Mouse (Mus musculus): ENCODE data around the gene Tnfaip8l3. TPM values are rescaled to one million over a fixed set of nuclear protein-coding genes. Genes with fewer than 3 reads are reported as not detected.
A peak's percentile ranks its signal among the peaks of the same experiment; 100 is the strongest.

Tnfaip8l3 gene
- total RNA-seq, 2 experiments from 2014 or later: 0.20 to 0.44 TPM

GRCm38 (mm10) chr9:53990921-53991320 is 77.3 kb downstream of the Tnfaip8l3 start:
- DNase-seq: peak; percentile 17 to 58

DNA sequence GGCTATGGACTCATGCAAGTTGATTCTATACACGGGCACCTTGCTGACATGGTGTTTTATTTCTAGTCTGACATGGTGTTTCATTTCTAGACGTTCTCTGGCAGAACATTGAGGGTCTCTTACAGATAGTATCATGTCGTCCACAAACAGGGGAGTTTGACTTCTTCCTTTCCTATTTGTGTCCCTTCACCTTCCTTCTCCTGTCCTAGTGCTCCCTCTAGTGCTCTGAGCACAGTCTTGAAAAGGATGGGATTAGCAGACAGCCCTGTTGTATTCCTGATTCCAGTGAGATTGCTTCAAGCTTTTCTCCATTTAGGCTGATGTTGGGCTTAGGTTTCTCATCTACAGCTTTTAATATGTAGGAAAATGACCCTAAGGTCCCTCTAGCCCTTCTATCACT is 81.2 kb downstream of the Tnfaip8l3 start:
- DNase-seq: no peak

GRCm38 (mm10) chr9:53984868-53985267 is 83.3 kb downstream of the Tnfaip8l3 start:
- no peak for DNase-seq

DNA sequence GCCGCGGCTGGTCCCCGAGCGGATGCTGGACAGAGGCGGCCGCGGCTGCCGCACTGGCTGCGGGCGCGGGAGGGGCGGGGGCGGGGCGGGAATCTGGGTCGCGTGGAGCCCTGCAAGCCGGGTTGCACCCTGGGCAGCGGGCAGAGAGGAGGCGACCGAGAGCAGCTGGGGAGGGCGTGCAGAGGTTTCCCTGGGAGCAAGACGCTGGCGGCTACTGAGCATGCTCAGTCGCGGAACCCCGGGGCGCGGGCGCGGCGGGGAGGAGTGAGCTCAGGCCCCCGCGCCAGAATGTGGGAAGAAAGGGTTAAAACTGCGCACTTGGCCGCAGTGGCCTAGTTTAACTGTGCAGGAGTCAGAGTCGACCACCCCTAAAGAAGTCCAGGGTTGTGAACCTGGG is 93.1 kb downstream of the Tnfaip8l3 start, which contains the start of gene Elmod1:
Gene Elmod1 (minus strand): TSS at position 180 of the 397 bp plus-strand sequence.
- no peak for DNase-seq

DNA sequence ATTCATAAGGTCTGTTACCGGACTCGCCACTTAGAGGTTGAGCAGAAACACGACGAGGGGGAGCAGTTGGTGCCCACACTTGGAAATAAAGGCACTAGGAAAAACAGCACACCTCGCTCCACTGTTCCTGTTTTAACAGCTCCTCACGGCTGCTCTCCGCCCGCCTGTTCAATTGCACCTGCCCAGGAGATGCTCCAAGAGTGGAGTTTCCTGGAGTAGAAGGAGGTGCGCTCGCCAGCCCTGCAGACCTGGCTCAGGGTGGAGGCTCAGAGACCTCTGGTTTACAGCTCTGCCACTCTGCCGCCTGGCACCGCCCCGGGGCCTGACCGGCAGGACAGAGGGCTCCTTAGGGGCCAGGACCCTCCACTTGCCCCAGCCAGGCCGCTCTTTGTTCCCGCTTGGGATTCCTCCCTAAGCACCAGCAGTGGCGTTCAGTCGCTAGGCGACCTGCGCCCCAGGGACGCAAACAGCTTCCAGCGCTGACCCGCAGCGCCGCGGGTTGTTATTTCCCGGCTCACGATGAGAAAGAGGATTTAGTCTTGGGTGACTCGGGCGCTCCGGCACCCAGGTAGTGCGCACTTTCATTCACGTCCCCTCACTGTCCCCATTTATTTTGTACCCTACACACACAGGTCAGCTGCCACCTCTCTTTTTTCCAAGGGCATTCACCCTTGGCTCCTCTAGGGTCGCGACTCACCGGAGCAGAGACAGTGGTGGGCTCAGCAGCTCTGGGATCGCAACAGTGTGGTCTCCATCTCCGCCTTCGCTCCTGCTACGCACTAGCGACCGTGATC is 93.7 kb downstream of the Tnfaip8l3 start:
- no peak for DNase-seq

GRCm38 (mm10) chr9:53973929-53974327 is 94.3 kb downstream of the Tnfaip8l3 start:
- DNase-seq: no peak

Other genes starting within 250 kb of the Tnfaip8l3 start
- 10 to 100 TPM; 81.9 to 86.0 TPM for gene Sln, start 218.2 kb downstream of the Tnfaip8l3 start, total RNA-seq (2021)
- gene Elmod1, start 93.1 kb downstream of the Tnfaip8l3 start, total RNA-seq (2021): under 1 TPM in 1 of 2 experiments, not detected in 1; 0.21 TPM
- gene Cyp19a1, start 199.7 kb upstream of the Tnfaip8l3 start, total RNA-seq (2021): not detected
- under 1 TPM in 1 of 2 experiments, not detected in 1; 0.33 TPM for gene Gldn, start 218.1 kb upstream of the Tnfaip8l3 start, total RNA-seq (2021)